Mouse (Mus musculus): ENCODE results near the gene Lamtor4. TPM values are rescaled to one million over a fixed set of nuclear protein-coding genes. Genes with fewer than 3 reads are reported as not detected.

Gene Lamtor4
- polyA plus RNA-seq, 1 experiment from 2014 or later: 75.6 TPM

DNA sequence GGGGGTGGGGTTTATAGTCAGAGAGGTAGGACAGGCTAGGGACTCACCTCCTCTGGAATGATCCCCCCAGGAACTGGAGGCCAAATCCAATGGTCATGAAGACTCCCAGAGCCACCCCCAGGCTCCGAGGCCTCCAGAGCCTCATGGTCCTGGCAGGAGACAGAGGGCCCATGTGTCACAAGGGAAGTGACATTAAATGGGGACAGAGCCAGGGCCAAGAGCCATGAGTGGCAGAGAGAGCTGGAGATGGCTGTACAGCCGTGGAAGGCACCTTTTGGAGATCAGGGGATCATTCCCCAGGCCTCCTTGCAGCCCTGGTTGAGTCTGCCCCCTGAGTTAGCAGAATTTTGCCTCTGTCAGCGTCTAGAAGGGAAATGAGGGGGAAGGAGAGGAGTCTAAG is 15.9 kb downstream of the Lamtor4 start:
- H3K4me3 ChIP-seq (ENCODE audit: low read depth, low read length): no peak overlapping the region
- 42% methylated on average over 3 of the region's 3 CpGs for WGBS
- no peaks in the 10 kb centered on the region for H3K36me3 ChIP-seq (ENCODE audit: insufficient read depth, low read length)

DNA sequence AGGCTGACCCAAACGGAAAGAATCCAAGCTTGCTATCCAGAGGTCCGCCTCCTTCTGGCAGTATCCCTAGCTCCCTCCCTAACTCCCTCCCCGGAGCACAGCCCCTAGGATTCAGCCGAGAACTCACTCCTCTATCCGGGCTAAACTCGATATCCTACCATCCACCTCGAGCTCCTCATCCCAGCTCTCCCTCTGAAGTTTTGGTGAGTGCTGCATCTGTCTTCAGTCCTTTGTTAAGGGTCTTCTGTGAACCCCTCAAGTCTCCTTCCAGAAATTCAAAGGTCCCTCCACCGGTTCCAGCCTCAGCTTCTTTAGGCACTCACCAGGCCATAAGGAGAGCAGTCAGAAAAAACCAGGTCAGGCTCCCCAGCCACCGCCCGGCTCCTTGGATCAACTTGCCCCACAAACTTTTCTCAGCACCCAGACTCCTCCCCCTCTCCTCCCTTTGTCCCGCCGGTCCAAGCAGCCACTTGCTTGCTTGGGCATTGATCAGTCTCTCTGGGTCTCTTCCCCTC is 17.2 kb downstream of the Lamtor4 start, which contains the start of gene Gal3st4:
Gene Gal3st4, minus strand, starts transcription at position 432 of the 515 bp plus-strand sequence.
- H3K9ac ChIP-seq (replicated peaks; ENCODE audit: low read depth): no peak within 1 kb of the TSS
- TF ChIP-seq CTCF (IDR thresholded peaks at IDR 0.05) (no peak), EP300 (IDR thresholded peaks at IDR 0.05) (no peak)
- peak; percentile 36 for DNase-seq (ENCODE audit: low spot score)

More for the DNA sequence above, 15.9 kb downstream of the Lamtor4 start:
- TF ChIP-seq EP300 (IDR thresholded peaks at IDR 0.05): no peak
- TF ChIP-seq CTCF (IDR thresholded peaks at IDR 0.05): no peak
- Histone ChIP-seq H3K4me1 (ENCODE audit: insufficient read depth, low read depth, low read length) (no peaks in the 10 kb centered on the region), H3K4me2 (replicated peaks; ENCODE audit: low read depth, low read length) (no peak overlapping the region), H3K9ac (replicated peaks; ENCODE audit: low read depth) (no peak overlapping the region), H3K27me3 (replicated peaks; ENCODE audit: insufficient read depth, low read length) (no peaks in the 10 kb centered on the region), H3K27ac (ENCODE audit: low read length) (no peak overlapping the region), H3K9me3 (ENCODE audit: low read length) (no peaks in the 10 kb centered on the region)
- DNase-seq (ENCODE audit: low spot score): no peak
- ATAC-seq: no peak

DNA sequence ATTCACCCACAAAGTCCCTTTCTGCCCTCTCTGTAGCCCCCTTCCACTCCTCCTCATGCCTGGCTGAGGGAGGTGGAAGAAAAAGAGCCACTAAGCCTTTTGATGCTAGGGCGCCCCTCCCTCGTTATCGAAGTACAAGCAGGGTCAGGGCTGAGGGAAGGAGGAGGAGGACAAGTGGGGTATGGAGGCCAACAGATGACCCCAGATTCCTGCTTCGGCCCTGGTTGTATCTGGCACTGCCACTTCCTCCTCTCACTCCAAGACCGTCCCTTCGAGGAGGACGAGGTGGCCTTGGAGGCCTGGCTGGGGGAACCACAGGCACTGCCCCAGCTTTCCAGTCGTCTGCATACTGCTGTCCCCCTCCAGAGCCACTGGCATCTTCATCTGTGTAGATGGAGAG is 18.9 kb downstream of the Lamtor4 start:
- Histone ChIP-seq H3K27me3 (replicated peaks; ENCODE audit: insufficient read depth, low read length) (no peaks in the 10 kb centered on the region), H3K36me3 (ENCODE audit: insufficient read depth, low read length) (no peaks in the 10 kb centered on the region), H3K9ac (replicated peaks; ENCODE audit: low read depth) (no peak overlapping the region), H3K9me3 (ENCODE audit: low read length) (no peaks in the 10 kb centered on the region), H3K4me2 (replicated peaks; ENCODE audit: low read depth, low read length) (no peak overlapping the region), H3K4me3 (ENCODE audit: low read depth, low read length) (no peak overlapping the region), H3K4me1 (ENCODE audit: insufficient read depth, low read depth, low read length) (no peaks in the 10 kb centered on the region), H3K27ac (ENCODE audit: low read length) (no peak overlapping the region)
- ATAC-seq: no peak
- TF ChIP-seq CTCF (IDR thresholded peaks at IDR 0.05): no peak
- no peak for TF ChIP-seq EP300 (IDR thresholded peaks at IDR 0.05)
- 76% methylated on average over 8 of the region's 8 CpGs for WGBS
- no peak for DNase-seq (ENCODE audit: low spot score)

More for the DNA sequence above, 17.2 kb downstream of the Lamtor4 start, which contains the start of gene Gal3st4:
- 10% methylated on average over 12 of the region's 12 CpGs for WGBS
- H3K4me2 ChIP-seq (replicated peaks; ENCODE audit: low read depth, low read length): peak within 1 kb of the TSS; percentile 36
- no peaks in the 10 kb centered on the region for H3K9me3 ChIP-seq (ENCODE audit: low read length)
- no peaks in the 10 kb centered on the region for H3K4me1 ChIP-seq (ENCODE audit: insufficient read depth, low read depth, low read length)
- H3K4me3 ChIP-seq (ENCODE audit: low read depth, low read length): no peak within 1 kb of the TSS
- H3K27me3 ChIP-seq (replicated peaks; ENCODE audit: insufficient read depth, low read length): no peaks in the 10 kb centered on the region
- peak; percentile 50; the same call in 1 of the 2 replicates for ATAC-seq
- H3K27ac ChIP-seq (ENCODE audit: low read length): no peak within 1 kb of the TSS
- no peaks in the 10 kb centered on the region for H3K36me3 ChIP-seq (ENCODE audit: insufficient read depth, low read length)

DNA sequence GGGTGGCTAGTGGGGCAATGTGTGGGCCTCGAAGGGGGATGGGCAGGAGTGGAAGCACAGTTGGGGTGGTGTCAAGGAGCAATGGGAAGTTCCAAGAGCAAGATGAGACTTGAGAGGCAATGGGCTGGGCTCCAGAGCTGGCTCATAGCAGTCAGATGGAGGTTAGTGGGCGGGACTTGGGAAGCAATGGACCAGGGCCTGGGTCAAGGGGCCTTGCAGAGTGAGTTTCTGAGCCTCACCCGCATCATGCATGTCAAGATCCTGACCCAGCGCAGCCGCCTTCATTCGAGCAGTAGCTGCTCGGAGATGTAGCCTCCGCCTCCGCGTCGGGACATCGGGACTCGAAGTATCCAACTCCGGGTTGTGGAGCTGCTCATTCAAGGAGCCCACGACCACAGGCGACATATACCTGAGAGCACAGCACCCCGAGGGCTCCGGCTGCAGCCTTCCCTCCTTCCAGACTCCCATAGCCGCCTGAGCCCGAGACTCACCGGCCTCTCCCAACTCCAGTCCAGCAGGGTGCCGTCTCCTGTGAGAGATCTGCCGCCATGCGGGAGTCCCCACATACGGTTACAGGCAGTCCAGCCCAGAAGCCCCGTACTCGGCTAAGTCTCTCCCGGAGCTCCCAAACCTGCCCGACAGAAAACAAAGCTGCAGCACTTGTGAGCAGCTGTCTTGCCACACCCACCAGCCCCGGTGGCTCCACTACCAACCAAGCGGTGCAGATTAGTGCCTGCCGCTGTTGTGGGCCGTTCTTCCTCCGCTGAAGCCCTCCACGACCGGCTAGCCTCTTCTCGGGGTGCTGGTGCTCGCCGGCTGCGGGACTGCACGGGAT is 20.2 kb downstream of the Lamtor4 start:
- WGBS: 41% methylated on average over 41 of the region's 41 CpGs
- Histone ChIP-seq H3K36me3 (ENCODE audit: insufficient read depth, low read length) (no peaks in the 10 kb centered on the region), H3K4me3 (ENCODE audit: low read depth, low read length) (no peak overlapping the region), H3K4me2 (replicated peaks; ENCODE audit: low read depth, low read length) (peak overlapping the region; percentile 38), H3K4me1 (ENCODE audit: insufficient read depth, low read depth, low read length) (no peaks in the 10 kb centered on the region), H3K9me3 (ENCODE audit: low read length) (no peaks in the 10 kb centered on the region), H3K27ac (ENCODE audit: low read length) (no peak overlapping the region), H3K9ac (replicated peaks; ENCODE audit: low read depth) (0 out of 2 replicates have a peak overlapping the region, but pooled peaks have one; percentile 8), H3K27me3 (replicated peaks; ENCODE audit: insufficient read depth, low read length) (no peaks in the 10 kb centered on the region)
- TF ChIP-seq EP300 (IDR thresholded peaks at IDR 0.05): no peak
- TF ChIP-seq CTCF (IDR thresholded peaks at IDR 0.05): no peak
- ATAC-seq (no peak), DNase-seq (ENCODE audit: low spot score) (no peak)

DNA sequence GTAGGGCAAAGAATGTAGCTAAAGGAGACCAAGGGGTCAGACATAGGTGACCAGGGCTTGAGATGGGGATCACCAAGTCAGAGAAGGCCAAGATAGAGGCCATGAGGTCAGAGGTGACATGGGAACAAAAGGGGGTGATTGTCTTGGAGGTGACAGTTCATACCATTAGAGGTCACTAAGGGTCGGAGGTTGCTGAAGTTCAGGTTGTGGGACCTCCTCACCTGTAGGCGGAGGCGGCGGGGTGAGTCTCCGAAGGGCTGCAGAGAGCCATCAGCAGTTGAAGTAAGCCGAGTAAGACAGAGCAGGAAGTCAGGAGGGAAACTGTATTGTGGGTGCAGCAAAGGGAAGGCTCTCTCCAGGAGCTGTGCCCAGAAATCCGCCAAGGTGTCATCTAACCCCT is 22.7 kb downstream of the Lamtor4 start:
- no peak overlapping the region for H3K9ac ChIP-seq (replicated peaks; ENCODE audit: low read depth)
- no peaks in the 10 kb centered on the region for H3K27me3 ChIP-seq (replicated peaks; ENCODE audit: insufficient read depth, low read length)
- 84% methylated on average over 7 of the region's 7 CpGs for WGBS
- no peak overlapping the region for H3K27ac ChIP-seq (ENCODE audit: low read length)
- H3K36me3 ChIP-seq (ENCODE audit: insufficient read depth, low read length): no peaks in the 10 kb centered on the region
- H3K9me3 ChIP-seq (ENCODE audit: low read length): no peaks in the 10 kb centered on the region
- ATAC-seq (no peak), DNase-seq (ENCODE audit: low spot score) (no peak)
- TF ChIP-seq CTCF (IDR thresholded peaks at IDR 0.05): no peak
- TF ChIP-seq EP300 (IDR thresholded peaks at IDR 0.05): no peak
- no peak overlapping the region for H3K4me3 ChIP-seq (ENCODE audit: low read depth, low read length)
- no peaks in the 10 kb centered on the region for H3K4me1 ChIP-seq (ENCODE audit: insufficient read depth, low read depth, low read length)
- H3K4me2 ChIP-seq (replicated peaks; ENCODE audit: low read depth, low read length): no peak overlapping the region

DNA sequence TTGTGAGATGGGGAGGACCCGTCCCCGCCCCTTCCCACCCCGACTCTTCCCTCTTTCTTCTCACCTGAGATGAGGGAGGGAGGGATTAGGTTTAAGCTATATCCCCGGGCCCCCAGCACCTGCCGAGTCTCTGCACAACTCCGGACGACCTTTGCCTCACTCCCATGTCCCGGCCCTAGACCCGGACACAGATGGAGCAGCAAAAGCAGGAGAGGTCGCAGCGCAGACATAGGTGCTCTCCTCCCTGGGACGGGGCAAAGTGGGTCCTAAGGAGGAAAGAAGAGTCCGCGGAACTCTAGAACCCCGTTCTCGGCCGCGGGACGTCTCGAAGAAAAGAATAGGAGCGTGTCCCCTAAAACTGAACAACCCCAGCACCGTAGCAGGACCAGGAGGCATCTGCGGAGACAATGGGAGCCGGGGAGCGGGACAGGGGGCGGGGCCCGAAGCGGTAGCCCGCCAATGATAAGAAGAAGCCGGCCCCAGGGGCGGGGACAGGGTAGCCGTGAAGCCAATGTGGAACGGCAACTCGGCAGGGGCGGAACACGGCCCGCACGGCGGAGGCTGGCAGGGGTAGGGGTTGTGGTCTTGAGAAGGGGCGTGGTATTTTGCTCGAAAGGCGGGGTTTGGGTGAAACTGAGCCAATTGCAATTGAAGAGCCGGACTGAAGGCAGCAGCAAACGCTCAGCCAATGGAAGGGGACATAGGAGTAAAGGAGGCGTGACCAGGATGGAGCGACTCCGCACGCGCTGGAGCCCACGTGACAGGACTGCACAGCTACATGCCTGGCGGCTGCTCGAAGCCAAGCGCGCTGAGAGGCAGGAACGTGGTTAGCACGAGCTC is 24.5 kb downstream of the Lamtor4 start, which contains the start of the genes Gm43720, Gpc2 and Stag3:
Gene Gm43720, minus strand, starts transcription at position 374 of the 840 bp plus-strand sequence.
Gene Gpc2, minus strand, starts transcription at position 421 of the 840 bp plus-strand sequence.
Gene Stag3, plus strand, starts transcription at position 656 of the 840 bp plus-strand sequence.
- under 1% methylated on average over 56 of the region's 56 CpGs for WGBS
- no peak within 1 kb of the TSS for H3K27ac ChIP-seq (ENCODE audit: low read length)

More for the DNA sequence above, 24.5 kb downstream of the Lamtor4 start, which contains the start of the genes Gm43720, Gpc2 and Stag3:
- Histone ChIP-seq H3K4me2 (replicated peaks; ENCODE audit: low read depth, low read length) (peak within 1 kb of the TSS; percentile 72), H3K9me3 (ENCODE audit: low read length) (no peaks in the 10 kb centered on the region), H3K36me3 (ENCODE audit: insufficient read depth, low read length) (no peaks in the 10 kb centered on the region), H3K4me3 (ENCODE audit: low read depth, low read length) (peak within 1 kb of the TSS; percentile 34), H3K27me3 (replicated peaks; ENCODE audit: insufficient read depth, low read length) (no peaks in the 10 kb centered on the region), H3K9ac (replicated peaks; ENCODE audit: low read depth) (no peak within 1 kb of the TSS), H3K4me1 (ENCODE audit: insufficient read depth, low read depth, low read length) (no peaks in the 10 kb centered on the region)
- DNase-seq (ENCODE audit: low spot score): peak; percentile 96
- ATAC-seq: peak; percentile 99
- no peak for TF ChIP-seq CTCF (IDR thresholded peaks at IDR 0.05)
- no peak for TF ChIP-seq EP300 (IDR thresholded peaks at IDR 0.05)

Measured in lung, postnatal 0 days (tissue).